Mouse (Mus musculus) forebrain, embryonic 12.5 days (tissue): Measurements from ENCODE around the gene Rassf1. TPM values are rescaled to one million over a fixed set of nuclear protein-coding genes. Genes with fewer than 3 reads are reported as not detected.
A peak's percentile ranks its signal among the peaks of the same experiment; 100 is the strongest.

Source experiments
- ATAC-seq: fragments of 200-750 bp; cut with Nextera tagmentation; 2 replicates; pipeline ENCODE4 v1.8.0; 2017; ENCODE audit warnings: moderate TSS enrichment; ENCODE audit not compliant: low FRiP score
- H3K27ac ChIP-seq: fragments of 300-500 bp; sonication (generic); 2 replicates; pipeline ENCODE4 v1.5.1; 2016; ENCODE audit warnings: mild to moderate bottlenecking
- H3K27me3 ChIP-seq: fragments of 300-500 bp; sonication (generic); 2 replicates; pipeline ENCODE4 v1.6.1; 2016; ENCODE audit warnings: mild to moderate bottlenecking
- H3K36me3 ChIP-seq: fragments of 300-500 bp; sonication (generic); replicated peaks from 2 replicates; pipeline ENCODE4 v1.6.1; 2016; ENCODE audit warnings: mild to moderate bottlenecking
- H3K4me1 ChIP-seq: fragments of 300-500 bp; sonication (generic); 2 replicates; pipeline ENCODE4 v1.6.1; 2016
- H3K4me2 ChIP-seq: fragments of 300-500 bp; sonication (generic); 2 replicates; pipeline ENCODE4 v1.6.1; 2016; ENCODE audit warnings: mild to moderate bottlenecking, moderate library complexity
- H3K4me3 ChIP-seq: fragments of 300-500 bp; sonication (generic); replicated peaks from 2 replicates; pipeline ENCODE4 v1.5.1; 2016; ENCODE audit warnings: mild to moderate bottlenecking
- H3K9ac ChIP-seq: fragments of 300-500 bp; sonication (generic); 2 replicates; pipeline ENCODE4 v1.6.1; 2016; ENCODE audit warnings: mild to moderate bottlenecking
- H3K9me3 ChIP-seq: fragments of 300-500 bp; sonication (generic); 2 replicates; pipeline ENCODE4 v1.6.1; 2016
- WGBS: fragments of 180-500 bp; shearing (Covaris S2); methylation state at CpG from one replicate; pipeline ENCODE4 v1.1.7; 2016; 5-methylcytosine and 5-hydroxymethylcytosine counted together
- polyA plus RNA-seq: library from polyadenylated mRNA; unstranded; fragments of >200 nt; fragmentation: Nextera tagmentation; extraction: Ambion mirVana; gene quantifications from 2 replicates; pipeline ENCODE4 v1.2.1, GENCODE M21; 2016

The Rassf1 gene
- polyA plus RNA-seq, 1 experiment from 2014 or later: 45.7 TPM

GRCm38 (mm10) chr9:107542352-107542686 is 9.0 kb upstream of the Rassf1 start:
- peaks cover 41% of the 10 kb centered on the region for H3K4me1 ChIP-seq
- no peaks in the 10 kb centered on the region for H3K9me3 ChIP-seq
- H3K4me3 ChIP-seq: peak overlapping the region; percentile 65
- peak; percentile 13 for ATAC-seq
- H3K36me3 ChIP-seq: peaks cover 48% of the 10 kb centered on the region
- no peak overlapping the region; the same call in 1 of the 2 replicates for H3K27ac ChIP-seq
- WGBS: 1% methylated on average over 11 of the region's 11 CpGs
- no peaks in the 10 kb centered on the region for H3K27me3 ChIP-seq
- peak overlapping the region; percentile 94 for H3K4me2 ChIP-seq
- peak overlapping the region; percentile 74 for H3K9ac ChIP-seq

DNA sequence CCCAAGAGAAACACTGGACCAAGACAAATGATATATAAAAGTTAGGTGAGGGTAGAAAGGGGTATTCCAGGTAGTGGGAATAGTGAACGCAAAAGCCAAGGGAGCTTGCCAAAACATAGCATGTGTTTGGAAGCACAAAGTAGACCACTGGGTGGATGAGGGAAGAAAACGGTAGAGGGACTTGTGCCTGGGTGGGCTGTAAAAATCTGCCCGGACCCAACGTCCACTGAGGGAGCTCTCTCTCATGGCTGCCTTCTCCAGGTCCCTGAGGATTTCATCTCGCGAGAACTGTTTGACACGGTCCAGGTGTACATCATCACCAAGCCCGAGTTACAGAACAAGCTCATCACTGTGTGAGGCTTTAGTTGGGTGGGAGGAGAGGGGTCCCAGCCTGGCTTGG is 8.6 kb upstream of the Rassf1 start:
- H3K4me1 ChIP-seq: peaks cover 40% of the 10 kb centered on the region
- no peak for ATAC-seq

DNA sequence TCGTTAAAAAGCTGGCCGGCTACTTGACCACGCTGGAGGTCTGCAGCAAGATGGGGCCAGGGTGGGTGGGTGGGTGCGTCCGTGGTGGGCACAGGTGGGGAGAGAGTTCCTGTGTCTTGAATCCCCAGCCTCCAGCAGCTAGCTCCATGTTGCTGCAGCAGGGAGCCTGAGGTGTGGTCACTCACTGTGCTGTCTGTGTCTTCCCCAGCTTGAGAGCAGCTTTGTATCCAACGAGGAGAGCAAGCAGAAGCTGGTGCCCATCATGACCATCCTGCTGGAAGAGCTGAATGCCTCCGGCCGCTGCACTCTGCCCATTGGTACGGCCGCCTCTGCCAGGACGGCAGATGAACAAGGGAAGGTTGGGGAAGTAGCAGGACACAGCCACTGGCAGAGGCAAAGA is 8.1 kb upstream of the Rassf1 start:
- H3K4me1 ChIP-seq: peaks cover 38% of the 10 kb centered on the region
- WGBS: 92% methylated on average over 11 of the region's 11 CpGs
- H3K9ac ChIP-seq: no peak overlapping the region
- no peaks in the 10 kb centered on the region for H3K9me3 ChIP-seq
- H3K36me3 ChIP-seq: peaks cover 38% of the 10 kb centered on the region
- H3K27me3 ChIP-seq: peaks cover 7% of the 10 kb centered on the region
- H3K4me2 ChIP-seq: peak overlapping the region; percentile 94
- H3K27ac ChIP-seq: no peak overlapping the region
- no peak overlapping the region for H3K4me3 ChIP-seq
- ATAC-seq: no peak

More for the DNA sequence above, 8.6 kb upstream of the Rassf1 start:
- Histone ChIP-seq H3K4me2 (peak overlapping the region; percentile 94), H3K4me3 (peak overlapping the region; percentile 65), H3K9me3 (no peaks in the 10 kb centered on the region), H3K27ac (no peak overlapping the region), H3K36me3 (peaks cover 44% of the 10 kb centered on the region), H3K27me3 (peaks cover under 1% of the 10 kb centered on the region; the same call in 1 of the 2 replicates), H3K9ac (peak overlapping the region; percentile 74)
- 55% methylated on average over 8 of the region's 8 CpGs for WGBS

DNA sequence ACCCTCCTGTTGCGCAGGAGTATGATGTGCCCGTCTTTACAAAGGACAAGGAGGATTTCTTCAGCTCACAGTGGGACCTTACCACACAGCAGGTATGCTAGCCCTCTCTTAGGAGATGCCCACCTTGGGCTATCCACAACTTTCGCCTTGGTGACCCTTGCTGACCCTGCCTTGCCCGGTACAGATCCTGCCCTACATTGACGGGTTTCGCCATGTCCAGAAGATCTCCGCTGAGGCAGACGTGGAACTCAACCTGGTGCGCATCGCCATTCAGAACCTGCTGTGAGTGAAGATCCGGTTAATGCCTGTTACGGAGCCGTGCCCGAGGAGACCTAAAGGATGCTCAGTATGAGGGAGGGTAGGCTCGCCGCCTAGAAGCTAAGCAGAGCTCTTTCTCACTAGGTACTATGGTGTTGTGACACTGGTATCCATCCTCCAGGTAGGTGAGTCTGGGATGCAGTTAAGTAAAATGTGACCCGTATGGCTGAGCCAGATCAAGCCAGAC is 7.1 kb upstream of the Rassf1 start:
- Histone ChIP-seq H3K27ac (no peak overlapping the region), H3K4me3 (no peak overlapping the region), H3K4me1 (peaks cover 38% of the 10 kb centered on the region), H3K9me3 (no peaks in the 10 kb centered on the region), H3K27me3 (peaks cover 16% of the 10 kb centered on the region), H3K36me3 (peaks cover 28% of the 10 kb centered on the region), H3K9ac (no peak overlapping the region), H3K4me2 (no peak overlapping the region)
- no peak for ATAC-seq
- 96% methylated on average over 17 of the region's 17 CpGs for WGBS

- Histone ChIP-seq H3K27ac (no peak overlapping the region), H3K4me2 (no peak overlapping the region), H3K9me3 (no peaks in the 10 kb centered on the region), H3K9ac (no peak overlapping the region), H3K4me1 (peaks cover 38% of the 10 kb centered on the region), H3K36me3 (peaks cover 23% of the 10 kb centered on the region), H3K27me3 (peaks cover 21% of the 10 kb centered on the region), H3K4me3 (no peak overlapping the region)
- WGBS: 96% methylated on average over 12 of the region's 12 CpGs
- ATAC-seq: no peak
Observed at GRCm38 (mm10) chr9:107544729-107545128, 6.6 kb upstream of the Rassf1 start.

GRCm38 (mm10) chr9:107545199-107545598 is 6.2 kb upstream of the Rassf1 start:
- no peak overlapping the region for H3K27ac ChIP-seq
- no peaks in the 10 kb centered on the region for H3K9me3 ChIP-seq
- no peak overlapping the region for H3K9ac ChIP-seq
- no peak overlapping the region for H3K4me3 ChIP-seq
- H3K4me2 ChIP-seq: no peak overlapping the region
- no peak for ATAC-seq
- WGBS: 87% methylated on average over 10 of the region's 10 CpGs
- peaks cover 38% of the 10 kb centered on the region for H3K4me1 ChIP-seq
- peaks cover 19% of the 10 kb centered on the region for H3K36me3 ChIP-seq
- peaks cover 26% of the 10 kb centered on the region for H3K27me3 ChIP-seq

GRCm38 (mm10) chr9:107545602-107546001 is 5.8 kb upstream of the Rassf1 start:
- peaks cover 15% of the 10 kb centered on the region for H3K36me3 ChIP-seq
- no peak overlapping the region for H3K4me2 ChIP-seq
- H3K9ac ChIP-seq: no peak overlapping the region
- no peaks in the 10 kb centered on the region for H3K9me3 ChIP-seq
- no peak overlapping the region for H3K4me3 ChIP-seq
- H3K27ac ChIP-seq: no peak overlapping the region
- H3K27me3 ChIP-seq: peaks cover 30% of the 10 kb centered on the region
- 8% methylated on average over 3 of the region's 3 CpGs for WGBS
- peaks cover 35% of the 10 kb centered on the region for H3K4me1 ChIP-seq
- no peak for ATAC-seq

DNA sequence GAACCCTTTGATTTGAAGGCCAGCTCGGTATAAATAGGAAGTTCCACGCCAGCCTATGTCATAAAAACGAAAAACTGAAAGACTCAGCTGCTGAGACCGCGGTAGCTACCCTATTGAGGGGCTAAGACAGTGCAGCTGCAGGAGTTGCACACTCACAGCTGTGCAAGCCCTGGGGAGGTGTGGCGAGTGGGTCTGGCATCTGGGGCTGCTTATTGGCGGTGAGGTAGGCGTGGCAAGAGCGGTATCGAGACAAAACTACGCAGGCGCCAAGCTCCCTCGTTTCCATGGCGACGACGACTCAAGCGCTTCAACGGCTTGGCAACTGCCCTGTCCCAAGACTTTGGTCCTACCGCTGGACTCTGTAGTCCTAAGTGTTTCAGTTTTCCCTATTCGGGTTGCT is 4.3 kb upstream of the Rassf1 start, which contains the start of gene Zmynd10:
TSS of gene Zmynd10 (plus strand) at position 273 of the 400 bp plus-strand sequence.
- H3K4me3 ChIP-seq: peak within 1 kb of the TSS; percentile 23
- 5% methylated on average over 20 of the region's 20 CpGs for WGBS
- peak within 1 kb of the TSS; percentile 71 for H3K27ac ChIP-seq
- H3K4me1 ChIP-seq: peaks cover 37% of the 10 kb centered on the region
- ATAC-seq: peak; percentile 72
- H3K36me3 ChIP-seq: peaks cover 15% of the 10 kb centered on the region
- peak within 1 kb of the TSS; percentile 51 for H3K4me2 ChIP-seq
- H3K9me3 ChIP-seq: no peaks in the 10 kb centered on the region
- H3K27me3 ChIP-seq: peaks cover 44% of the 10 kb centered on the region
- peak within 1 kb of the TSS; percentile 40; the same call in 1 of the 2 replicates for H3K9ac ChIP-seq

- Histone ChIP-seq H3K4me1 (peaks cover 37% of the 10 kb centered on the region), H3K36me3 (peaks cover 15% of the 10 kb centered on the region), H3K27me3 (peaks cover 53% of the 10 kb centered on the region), H3K4me2 (no peak overlapping the region), H3K9me3 (no peaks in the 10 kb centered on the region), H3K9ac (no peak overlapping the region), H3K4me3 (no peak overlapping the region), H3K27ac (no peak overlapping the region)
- WGBS: 79% methylated on average over 5 of the region's 5 CpGs
- ATAC-seq: no peak
Observed at GRCm38 (mm10) chr9:107547957-107548356, 3.4 kb upstream of the Rassf1 start.

DNA sequence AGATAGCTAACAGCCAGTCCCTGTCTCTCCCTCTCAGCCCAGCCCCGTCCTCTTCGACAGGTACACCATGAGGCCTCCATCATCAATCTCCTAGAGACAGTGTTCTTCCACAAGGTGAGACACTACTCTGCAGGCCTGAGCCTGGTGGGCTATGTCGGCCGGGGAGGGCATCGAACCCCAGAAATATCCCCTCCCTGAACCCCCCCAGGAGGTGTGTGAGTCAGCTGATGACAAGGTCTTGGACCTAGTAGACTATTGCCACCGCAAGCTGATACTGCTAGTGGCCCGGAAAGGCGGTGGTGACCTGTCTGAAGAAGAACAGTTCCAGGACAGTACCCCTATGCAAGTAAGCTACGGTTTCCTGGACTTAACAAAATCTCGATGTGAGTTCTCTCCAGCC is 2.5 kb upstream of the Rassf1 start:
- Histone ChIP-seq H3K9ac (no peak overlapping the region), H3K4me1 (peaks cover 44% of the 10 kb centered on the region), H3K36me3 (peaks cover 11% of the 10 kb centered on the region), H3K9me3 (no peaks in the 10 kb centered on the region), H3K27ac (no peak overlapping the region), H3K27me3 (peaks cover 59% of the 10 kb centered on the region), H3K4me3 (no peak overlapping the region), H3K4me2 (no peak overlapping the region)
- 90% methylated on average over 10 of the region's 10 CpGs for WGBS
- no peak for ATAC-seq

DNA sequence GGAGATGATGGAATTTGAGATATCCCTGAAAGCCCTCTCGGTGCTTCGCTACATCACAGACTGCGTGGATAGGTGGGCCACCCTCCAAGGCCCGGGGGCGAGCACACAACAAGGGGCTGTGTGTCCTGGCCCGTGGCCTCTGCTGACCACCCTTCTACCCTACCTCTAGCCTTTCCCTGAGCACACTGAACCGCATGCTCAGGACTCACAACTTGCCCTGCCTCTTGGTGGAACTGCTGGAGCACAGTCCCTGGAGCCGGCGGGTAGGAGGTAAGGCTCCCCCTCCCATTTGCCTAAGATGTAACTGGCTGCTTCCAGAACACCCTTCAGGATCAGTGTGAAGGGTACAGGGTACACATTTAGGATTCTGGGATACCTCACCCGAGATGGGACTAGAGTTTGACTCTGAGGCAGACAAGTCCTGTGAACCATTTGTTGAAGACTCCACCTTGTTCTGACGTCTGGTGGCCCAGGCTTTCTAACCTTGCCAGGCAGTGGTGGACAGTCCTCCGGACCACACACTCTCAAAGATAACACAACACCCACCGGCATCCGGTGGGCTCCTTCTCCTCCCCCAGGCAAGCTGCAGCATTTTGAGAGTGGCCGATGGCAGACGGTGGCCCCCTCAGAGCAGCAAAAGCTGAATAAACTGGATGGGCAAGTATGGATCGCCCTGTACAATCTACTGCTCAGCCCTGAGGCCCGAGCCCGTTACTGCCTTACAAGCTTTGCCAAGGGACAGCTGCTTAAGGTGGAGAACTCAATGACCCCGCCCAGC is 1.9 kb upstream of the Rassf1 start:
- peaks cover 4% of the 10 kb centered on the region for H3K36me3 ChIP-seq
- no peak overlapping the region for H3K4me3 ChIP-seq
- no peak overlapping the region for H3K4me2 ChIP-seq
- H3K9ac ChIP-seq: no peak overlapping the region
- 90% methylated on average over 20 of the region's 20 CpGs for WGBS
- no peak for ATAC-seq
- H3K9me3 ChIP-seq: no peaks in the 10 kb centered on the region
- H3K27ac ChIP-seq: no peak overlapping the region
- peaks cover 47% of the 10 kb centered on the region for H3K4me1 ChIP-seq
- H3K27me3 ChIP-seq: peaks cover 59% of the 10 kb centered on the region

- no peak overlapping the region for H3K27ac ChIP-seq
Observed at GRCm38 (mm10) chr9:107550491-107551116, 751 bp upstream of the Rassf1 start.

More at GRCm38 (mm10) chr9:107550491-107551116, 751 bp upstream of the Rassf1 start:
- Histone ChIP-seq H3K4me2 (peak overlapping the region; percentile 61), H3K9ac (0 out of 2 replicates have a peak overlapping the region, but pooled peaks have one; percentile 51), H3K4me3 (peak overlapping the region; percentile 40), H3K27me3 (peaks cover 59% of the 10 kb centered on the region), H3K36me3 (no peaks in the 10 kb centered on the region), H3K9me3 (no peaks in the 10 kb centered on the region), H3K4me1 (peaks cover 53% of the 10 kb centered on the region)
- WGBS: 26% methylated on average over 23 of the region's 23 CpGs
- ATAC-seq: no peak
